Mouse (Mus musculus): ENCODE data around the gene Pdk2. TPM values are rescaled to one million over a fixed set of nuclear protein-coding genes. Genes with fewer than 3 reads are reported as not detected.

Pdk2 gene
- polyA plus RNA-seq, 1 experiment from 2014 or later = 26.2 TPM

- no peaks in the 10 kb centered on the region for H3K9me3 ChIP-seq
- H3K36me3 ChIP-seq = peaks cover 51% of the 10 kb centered on the region
- peak overlapping the region; percentile 32 for H3K4me3 ChIP-seq
- WGBS = 35% methylated on average over 4 of the region's 4 CpGs
- peak overlapping the region; percentile 70 for H3K4me2 ChIP-seq
- peak overlapping the region; percentile 66 for H3K9ac ChIP-seq
- no peak for ATAC-seq (ENCODE audit: low read depth)
- no peaks in the 10 kb centered on the region for H3K27me3 ChIP-seq
- H3K4me1 ChIP-seq (replicated peaks) = peaks cover 51% of the 10 kb centered on the region
- peak overlapping the region; percentile 98 for H3K27ac ChIP-seq (replicated peaks)
These were observed 35.1 kb downstream of the Pdk2 start for GRCm38 (mm10) chr11:95006038-95006437.

DNA sequence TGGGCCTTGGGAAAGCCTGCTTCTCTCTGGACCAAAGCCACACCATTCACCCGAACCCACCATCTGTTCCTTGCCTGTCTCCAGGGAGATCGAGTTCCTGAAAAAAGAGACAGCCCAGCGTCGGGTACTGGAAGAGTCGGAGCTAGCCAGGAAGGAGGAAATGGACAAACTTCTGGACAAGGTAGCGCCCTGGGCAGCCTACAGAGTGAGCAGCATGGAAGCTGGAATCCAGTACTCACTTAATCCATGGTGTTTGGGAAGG is 36.3 kb downstream of the Pdk2 start:
- H3K4me1 ChIP-seq (replicated peaks) = peaks cover 60% of the 10 kb centered on the region
- ATAC-seq (ENCODE audit: low read depth) = no peak
- peaks cover 63% of the 10 kb centered on the region for H3K36me3 ChIP-seq
- no peak overlapping the region for H3K4me3 ChIP-seq
- H3K4me2 ChIP-seq = no peak overlapping the region
- no peaks in the 10 kb centered on the region for H3K9me3 ChIP-seq
- H3K27ac ChIP-seq (replicated peaks) = no peak overlapping the region
- H3K27me3 ChIP-seq = no peaks in the 10 kb centered on the region
- H3K9ac ChIP-seq = no peak overlapping the region; the same call in 1 of the 2 replicates
- 65% methylated on average over 6 of the region's 6 CpGs for WGBS

DNA sequence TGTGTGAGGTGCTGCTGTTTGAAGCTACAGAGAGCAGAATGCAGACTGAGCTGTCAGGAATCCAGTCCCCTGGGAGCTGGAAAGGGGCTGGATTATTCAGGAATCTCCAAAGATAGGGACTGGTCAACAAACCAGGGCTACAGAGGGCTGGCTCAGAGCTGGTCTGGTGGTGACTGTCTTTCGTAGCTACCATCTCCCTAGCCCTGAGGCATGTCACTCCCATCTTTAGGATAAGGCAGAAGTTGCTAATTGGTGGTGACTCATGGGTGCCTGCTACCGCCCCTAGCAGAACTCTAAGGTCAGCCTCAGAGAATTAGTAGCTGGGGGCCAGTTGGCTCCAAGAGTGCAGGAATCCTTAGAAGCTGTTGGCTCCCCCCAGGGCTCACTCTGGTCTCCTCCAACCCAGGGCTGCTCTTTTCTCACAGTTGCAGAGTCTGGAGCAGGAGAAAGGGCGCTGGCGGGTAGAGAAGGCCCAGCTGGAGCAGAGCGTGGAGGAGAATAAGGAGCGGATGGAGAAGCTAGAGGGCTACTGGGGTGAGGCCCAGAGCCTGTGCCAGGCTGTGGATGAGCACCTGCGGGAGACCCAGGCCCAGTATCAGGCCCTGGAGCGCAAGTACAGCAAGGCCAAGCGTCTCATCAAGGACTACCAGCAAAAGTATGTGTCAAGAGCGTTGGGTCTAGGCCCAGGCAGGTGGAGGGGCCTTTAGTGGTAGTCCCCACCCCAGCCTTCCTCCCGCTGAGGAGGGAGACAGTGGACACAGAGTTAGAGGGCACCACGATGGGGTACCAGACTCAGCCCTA is 36.8 kb downstream of the Pdk2 start:
- peak overlapping the region; percentile 52 for H3K27ac ChIP-seq (replicated peaks)
- peaks cover 64% of the 10 kb centered on the region for H3K4me1 ChIP-seq (replicated peaks)

GRCm38 (mm10) chr11:95002705-95003104 is 38.4 kb downstream of the Pdk2 start:
- H3K27me3 ChIP-seq = no peaks in the 10 kb centered on the region
- no peaks in the 10 kb centered on the region for H3K9me3 ChIP-seq
- peaks cover 83% of the 10 kb centered on the region for H3K36me3 ChIP-seq
- H3K4me1 ChIP-seq (replicated peaks) = peaks cover 63% of the 10 kb centered on the region
- H3K4me3 ChIP-seq = no peak overlapping the region
- 95% methylated on average over 8 of the region's 8 CpGs for whole genome bisulfite sequencing
- no peak for ATAC-seq (ENCODE audit: low read depth)
- H3K27ac ChIP-seq (replicated peaks) = no peak overlapping the region
- no peak overlapping the region for H3K9ac ChIP-seq
- H3K4me2 ChIP-seq = no peak overlapping the region

More for the DNA sequence above, 36.8 kb downstream of the Pdk2 start:
- ATAC-seq (ENCODE audit: low read depth) = no peak
- Histone ChIP-seq H3K27me3 (no peaks in the 10 kb centered on the region), H3K36me3 (peaks cover 67% of the 10 kb centered on the region), H3K9me3 (no peaks in the 10 kb centered on the region), H3K9ac (no peak overlapping the region; the same call in 1 of the 2 replicates), H3K4me3 (no peak overlapping the region), H3K4me2 (no peak overlapping the region)
- 88% methylated on average over 12 of the region's 12 CpGs for WGBS

- ATAC-seq (ENCODE audit: low read depth) = no peak
- no peak overlapping the region for H3K4me3 ChIP-seq
- H3K9me3 ChIP-seq = no peaks in the 10 kb centered on the region
- no peaks in the 10 kb centered on the region for H3K27me3 ChIP-seq
- 86% methylated on average over 21 of the region's 21 CpGs for WGBS
- H3K4me1 ChIP-seq (replicated peaks) = peaks cover 63% of the 10 kb centered on the region
- H3K4me2 ChIP-seq = no peak overlapping the region
- no peak overlapping the region for H3K9ac ChIP-seq
- H3K36me3 ChIP-seq = peaks cover 92% of the 10 kb centered on the region
- H3K27ac ChIP-seq (replicated peaks) = no peak overlapping the region
These were observed 39.4 kb downstream of the Pdk2 start for GRCm38 (mm10) chr11:95001584-95002347.

GRCm38 (mm10) chr11:95001058-95001457 is 40.1 kb downstream of the Pdk2 start:
- H3K4me2 ChIP-seq = peak overlapping the region; percentile 24; the same call in 1 of the 2 replicates
- H3K9ac ChIP-seq = peak overlapping the region; percentile 57
- peaks cover 99% of the 10 kb centered on the region for H3K36me3 ChIP-seq

GRCm38 (mm10) chr11:95000548-95000947 is 40.6 kb downstream of the Pdk2 start:
- peak overlapping the region; percentile 57 for H3K9ac ChIP-seq
- H3K4me3 ChIP-seq = no peak overlapping the region
- H3K27ac ChIP-seq (replicated peaks) = peak overlapping the region; percentile 83
- H3K9me3 ChIP-seq = no peaks in the 10 kb centered on the region
- peaks cover 63% of the 10 kb centered on the region for H3K4me1 ChIP-seq (replicated peaks)
- peaks cover 96% of the 10 kb centered on the region for H3K36me3 ChIP-seq
- WGBS = 30% methylated on average over 4 of the region's 4 CpGs
- H3K4me2 ChIP-seq = peak overlapping the region; percentile 24; the same call in 1 of the 2 replicates
- no peaks in the 10 kb centered on the region for H3K27me3 ChIP-seq
- ATAC-seq (ENCODE audit: low read depth) = no peak

More at GRCm38 (mm10) chr11:95001058-95001457, 40.1 kb downstream of the Pdk2 start:
- Histone ChIP-seq H3K27ac (replicated peaks) (peak overlapping the region; percentile 83), H3K4me3 (no peak overlapping the region), H3K27me3 (no peaks in the 10 kb centered on the region), H3K9me3 (no peaks in the 10 kb centered on the region), H3K4me1 (replicated peaks) (peaks cover 63% of the 10 kb centered on the region)
- WGBS = 1% methylated on average over 8 of the region's 8 CpGs
- 0 out of 2 replicates have a peak, but pooled peaks have one; percentile 49 for ATAC-seq (ENCODE audit: low read depth)

DNA sequence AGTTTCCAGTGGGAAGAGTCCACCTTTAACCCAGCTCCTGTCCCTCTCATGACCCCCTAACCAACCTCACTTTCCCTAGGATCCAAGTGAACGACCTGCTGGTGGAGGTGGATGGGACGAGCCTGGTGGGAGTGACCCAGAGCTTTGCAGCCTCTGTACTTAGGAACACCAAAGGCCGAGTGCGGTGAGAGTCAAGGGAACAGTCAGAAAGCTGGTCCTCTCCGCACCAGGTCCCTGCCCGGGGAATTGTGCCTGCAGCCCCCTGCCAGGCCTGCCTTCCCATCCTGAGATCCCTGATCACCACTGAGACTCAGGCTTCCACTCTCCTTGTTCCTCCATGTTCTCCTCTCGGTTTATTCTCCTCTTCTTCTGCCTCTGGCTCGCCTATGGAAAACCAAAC is 41.0 kb downstream of the Pdk2 start:
- no peak for ATAC-seq (ENCODE audit: low read depth)
- Histone ChIP-seq H3K27me3 (no peaks in the 10 kb centered on the region), H3K4me2 (no peak overlapping the region), H3K27ac (replicated peaks) (peak overlapping the region; percentile 83), H3K4me1 (replicated peaks) (peaks cover 66% of the 10 kb centered on the region), H3K36me3 (peaks cover 92% of the 10 kb centered on the region), H3K9ac (peak overlapping the region; percentile 57), H3K4me3 (no peak overlapping the region), H3K9me3 (no peaks in the 10 kb centered on the region)
- WGBS = 75% methylated on average over 8 of the region's 8 CpGs

- Histone ChIP-seq H3K4me1 (replicated peaks) (peaks cover 86% of the 10 kb centered on the region), H3K36me3 (peaks cover 72% of the 10 kb centered on the region), H3K4me2 (peak overlapping the region; percentile 26)
These were observed 43.1 kb downstream of the Pdk2 start for GRCm38 (mm10) chr11:94998041-94998531.

GRCm38 (mm10) chr11:94997596-94997995 is 43.6 kb downstream of the Pdk2 start:
- no peak for ATAC-seq (ENCODE audit: low read depth)
- H3K4me1 ChIP-seq (replicated peaks) = peaks cover 91% of the 10 kb centered on the region
- no peaks in the 10 kb centered on the region for H3K9me3 ChIP-seq
- no peaks in the 10 kb centered on the region for H3K27me3 ChIP-seq
- peak overlapping the region; percentile 26; the same call in 1 of the 2 replicates for H3K4me2 ChIP-seq
- H3K9ac ChIP-seq = no peak overlapping the region
- H3K27ac ChIP-seq (replicated peaks) = peak overlapping the region; percentile 49
- peaks cover 67% of the 10 kb centered on the region for H3K36me3 ChIP-seq
- WGBS = 71% methylated on average over 5 of the region's 5 CpGs
- H3K4me3 ChIP-seq = no peak overlapping the region; the same call in 1 of the 2 replicates

More at GRCm38 (mm10) chr11:94998041-94998531, 43.1 kb downstream of the Pdk2 start:
- ATAC-seq (ENCODE audit: low read depth) = no peak
- H3K27ac ChIP-seq (replicated peaks) = peak overlapping the region; percentile 49
- H3K9me3 ChIP-seq = no peaks in the 10 kb centered on the region
- no peaks in the 10 kb centered on the region for H3K27me3 ChIP-seq
- peak overlapping the region; percentile 2; the same call in 1 of the 2 replicates for H3K4me3 ChIP-seq
- WGBS = 69% methylated on average over 16 of the region's 16 CpGs
- H3K9ac ChIP-seq = no peak overlapping the region

DNA sequence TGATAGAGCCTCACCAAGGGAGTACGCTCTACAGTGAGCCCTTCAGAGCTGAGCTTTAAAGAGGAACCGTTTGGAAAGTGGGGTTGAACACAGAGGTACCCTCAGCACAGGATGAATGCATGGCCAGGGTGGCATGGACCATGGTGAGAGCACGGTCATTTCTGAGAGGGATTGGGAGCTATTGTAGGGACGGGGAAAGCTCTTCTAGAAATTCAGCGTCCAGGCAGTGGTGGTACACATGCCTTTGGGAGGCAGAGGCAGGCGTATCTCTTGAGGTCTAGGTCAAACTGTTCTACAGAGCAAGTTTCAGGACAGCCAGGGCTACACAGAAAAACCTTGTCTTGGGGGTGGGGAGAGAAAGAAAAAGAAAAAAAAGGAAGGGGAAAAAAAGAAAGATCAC is 44.2 kb downstream of the Pdk2 start:
- no peak overlapping the region for H3K9ac ChIP-seq
- no peaks in the 10 kb centered on the region for H3K27me3 ChIP-seq
- no peak overlapping the region for H3K27ac ChIP-seq (replicated peaks)
- no peak for ATAC-seq (ENCODE audit: low read depth)
- H3K36me3 ChIP-seq = peaks cover 61% of the 10 kb centered on the region
- H3K4me3 ChIP-seq = no peak overlapping the region
- H3K9me3 ChIP-seq = no peaks in the 10 kb centered on the region
- H3K4me1 ChIP-seq (replicated peaks) = peaks cover 97% of the 10 kb centered on the region
- H3K4me2 ChIP-seq = no peak overlapping the region
- WGBS = 96% methylated on average over 6 of the region's 6 CpGs

DNA sequence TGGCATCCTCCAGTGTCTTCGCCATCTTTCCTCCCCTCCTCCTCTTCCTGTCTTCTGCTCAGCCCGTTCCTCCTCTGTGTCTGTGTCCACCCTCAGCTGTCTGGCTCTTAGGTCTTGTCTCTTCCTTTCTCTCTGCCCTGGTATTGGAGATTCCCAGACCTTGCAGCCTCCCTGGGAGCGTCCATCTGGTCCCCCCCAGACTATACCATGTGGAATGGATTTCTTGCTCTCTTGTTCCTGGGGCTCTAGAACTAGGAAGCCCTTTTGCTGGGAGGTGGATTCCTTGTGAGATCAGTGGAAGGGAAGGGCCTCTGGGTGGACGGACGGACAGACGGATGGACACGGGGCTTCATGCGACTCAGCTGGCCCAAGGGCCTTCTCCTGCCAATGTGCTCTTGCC is 45.1 kb downstream of the Pdk2 start:
- Histone ChIP-seq H3K4me3 (peak overlapping the region; percentile 97), H3K36me3 (peaks cover 52% of the 10 kb centered on the region), H3K4me1 (replicated peaks) (peaks cover 91% of the 10 kb centered on the region), H3K9me3 (no peaks in the 10 kb centered on the region), H3K27ac (replicated peaks) (no peak overlapping the region), H3K4me2 (peak overlapping the region; percentile 99), H3K27me3 (no peaks in the 10 kb centered on the region), H3K9ac (peak overlapping the region; percentile 99)
- ATAC-seq (ENCODE audit: low read depth) = no peak
- 86% methylated on average over 8 of the region's 8 CpGs for WGBS
